Mouse (Mus musculus) forebrain, embryonic 14.5 days (tissue): ENCODE data around the gene Gpat2. TPM values are rescaled to one million over a fixed set of nuclear protein-coding genes. Genes with fewer than 3 reads are reported as not detected.

Source experiments
- ATAC-seq: fragments of 200-750 bp; cut with Nextera tagmentation; 2 replicates; pipeline ENCODE4 v1.8.0; 2017; ENCODE audit warnings: mild to moderate bottlenecking, moderate library complexity
- DNase-seq: peaks from one replicate; pipeline ENCODE4 v3.0.0-alpha.2; 2015; ENCODE audit warnings: low spot score
- H3K27ac ChIP-seq: fragments of 300-500 bp; sonication (generic); 2 replicates; pipeline ENCODE4 v1.5.1; 2014; ENCODE audit warnings: low read depth, mild to moderate bottlenecking, control low read depth, low read length, moderate library complexity
- H3K27me3 ChIP-seq: fragments of 300-500 bp; sonication (generic); replicated peaks from 2 replicates; pipeline ENCODE4 v1.6.1; 2014; ENCODE audit warnings: low read length, control low read depth, mixed read lengths; ENCODE audit not compliant: control insufficient read depth, insufficient read depth
- H3K36me3 ChIP-seq: fragments of 300-500 bp; sonication (generic); 2 replicates; pipeline ENCODE4 v1.6.1; 2014; ENCODE audit warnings: low read length, control low read depth; ENCODE audit not compliant: control insufficient read depth, insufficient read depth
- H3K4me1 ChIP-seq: fragments of 300-500 bp; sonication (generic); 2 replicates; pipeline ENCODE4 v1.6.1; 2014; ENCODE audit warnings: antibody characterized with exemption, low read length, control low read depth; ENCODE audit not compliant: control insufficient read depth, insufficient read depth
- H3K4me2 ChIP-seq: fragments of 300-500 bp; sonication (generic); 2 replicates; pipeline ENCODE4 v1.6.1; 2014; ENCODE audit warnings: mild to moderate bottlenecking, control low read depth, low read length
- H3K4me3 ChIP-seq: fragments of 300-500 bp; sonication (generic); 2 replicates; pipeline ENCODE4 v1.5.1; 2014; ENCODE audit warnings: low read depth, low read length, control low read depth
- H3K9ac ChIP-seq: fragments of 300-500 bp; sonication (generic); 2 replicates; pipeline ENCODE4 v1.6.1; 2014; ENCODE audit warnings: mild to moderate bottlenecking, low read length, control low read depth, moderate library complexity
- H3K9me3 ChIP-seq: fragments of 300-500 bp; sonication (generic); replicated peaks from 2 replicates; pipeline ENCODE4 v1.6.1; 2016; ENCODE audit warnings: low read length, control low read depth, mixed read lengths; ENCODE audit not compliant: control insufficient read depth
- WGBS: fragments of 180-500 bp; shearing (Covaris S2); extraction: QIAGEN DNeasy Blood & Tissue Kit; methylation state at CpG from one replicate; pipeline ENCODE4 v1.1.7; 2014; 5-methylcytosine and 5-hydroxymethylcytosine counted together
- polyA plus RNA-seq: library from polyadenylated mRNA; unstranded; fragments of >200 nt; fragmentation: Nextera tagmentation; extraction: Ambion mirVana; gene quantifications from 2 replicates; pipeline ENCODE4 v1.2.1, GENCODE M21; 2014

Gpat2 gene
- polyA plus RNA-seq, 1 experiment from 2014 or later: not detected

GRCm38 (mm10) chr2:127433487-127434295 is 8.7 kb downstream of the Gpat2 start:
- Histone ChIP-seq H3K9ac (no peak overlapping the region), H3K4me1 (no peaks in the 10 kb centered on the region), H3K4me2 (no peak overlapping the region), H3K27me3 (no peaks in the 10 kb centered on the region), H3K36me3 (peaks cover 35% of the 10 kb centered on the region), H3K4me3 (no peak overlapping the region), H3K27ac (no peak overlapping the region), H3K9me3 (no peaks in the 10 kb centered on the region)
- 84% methylated on average over 9 of the region's 9 CpGs for WGBS
- no peak for ATAC-seq
- no peak for DNase-seq

GRCm38 (mm10) chr2:127435135-127435534 is 10.1 kb downstream of the Gpat2 start:
- Histone ChIP-seq H3K4me1 (no peaks in the 10 kb centered on the region), H3K27ac (no peak overlapping the region), H3K27me3 (no peaks in the 10 kb centered on the region), H3K9ac (no peak overlapping the region), H3K9me3 (no peaks in the 10 kb centered on the region), H3K36me3 (peaks cover 42% of the 10 kb centered on the region), H3K4me3 (no peak overlapping the region), H3K4me2 (no peak overlapping the region)
- WGBS: 58% methylated on average over 2 of the region's 2 CpGs
- DNase-seq: peak; percentile 32
- 0 out of 2 replicates have a peak, but pooled peaks have one; percentile 32 for ATAC-seq

GRCm38 (mm10) chr2:127435554-127435953 is 10.6 kb downstream of the Gpat2 start:
- ATAC-seq (no peak), DNase-seq (no peak)
- Histone ChIP-seq H3K27ac (no peak overlapping the region), H3K4me1 (no peaks in the 10 kb centered on the region), H3K36me3 (peaks cover 45% of the 10 kb centered on the region), H3K9ac (no peak overlapping the region), H3K4me2 (no peak overlapping the region), H3K27me3 (no peaks in the 10 kb centered on the region), H3K9me3 (no peaks in the 10 kb centered on the region), H3K4me3 (no peak overlapping the region)
- WGBS: 98% methylated on average over 2 of the region's 2 CpGs

- WGBS: 89% methylated on average over 5 of the region's 5 CpGs
- Histone ChIP-seq H3K4me3 (no peak overlapping the region), H3K4me2 (no peak overlapping the region), H3K9ac (no peak overlapping the region), H3K9me3 (no peaks in the 10 kb centered on the region), H3K36me3 (peaks cover 48% of the 10 kb centered on the region), H3K27ac (no peak overlapping the region), H3K4me1 (no peaks in the 10 kb centered on the region), H3K27me3 (no peaks in the 10 kb centered on the region)
- no peak for ATAC-seq
- DNase-seq: no peak
These were observed 12.7 kb downstream of the Gpat2 start for GRCm38 (mm10) chr2:127437697-127438096.

GRCm38 (mm10) chr2:127444055-127444789 is 19.2 kb downstream of the Gpat2 start, which contains the start of gene Fahd2a:
Gene Fahd2a, minus strand, starts transcription at chr2:127444565.
- peak within 1 kb of the TSS; percentile 83 for H3K4me2 ChIP-seq
- 4% methylated on average over 37 of the region's 37 CpGs for WGBS
- H3K36me3 ChIP-seq: peaks cover 13% of the 10 kb centered on the region
- ATAC-seq (peak; percentile 97), DNase-seq (peak; percentile 96)
- H3K27me3 ChIP-seq: no peaks in the 10 kb centered on the region
- peak within 1 kb of the TSS; percentile 75 for H3K4me3 ChIP-seq
- H3K9me3 ChIP-seq: no peaks in the 10 kb centered on the region
- H3K9ac ChIP-seq: peak within 1 kb of the TSS; percentile 82
- peaks cover 9% of the 10 kb centered on the region for H3K4me1 ChIP-seq
- H3K27ac ChIP-seq: no peak within 1 kb of the TSS

GRCm38 (mm10) chr2:127446847-127447246 is 21.8 kb downstream of the Gpat2 start:
- WGBS: 67% methylated on average over 3 of the region's 3 CpGs
- H3K27me3 ChIP-seq: no peaks in the 10 kb centered on the region
- no peak overlapping the region for H3K4me2 ChIP-seq
- DNase-seq (no peak), ATAC-seq (no peak)
- no peaks in the 10 kb centered on the region for H3K36me3 ChIP-seq
- no peak overlapping the region for H3K27ac ChIP-seq
- H3K4me3 ChIP-seq: no peak overlapping the region
- no peak overlapping the region for H3K9ac ChIP-seq
- no peaks in the 10 kb centered on the region for H3K9me3 ChIP-seq
- peaks cover 9% of the 10 kb centered on the region for H3K4me1 ChIP-seq

GRCm38 (mm10) chr2:127449691-127450090 is 24.7 kb downstream of the Gpat2 start:
- Histone ChIP-seq H3K36me3 (no peaks in the 10 kb centered on the region), H3K27ac (no peak overlapping the region), H3K4me1 (peaks cover 1% of the 10 kb centered on the region), H3K27me3 (no peaks in the 10 kb centered on the region), H3K4me3 (no peak overlapping the region), H3K9ac (no peak overlapping the region), H3K4me2 (no peak overlapping the region), H3K9me3 (no peaks in the 10 kb centered on the region)
- no peak for ATAC-seq
- DNase-seq: no peak
- WGBS: 52% methylated on average over 7 of the region's 7 CpGs

- 57% methylated on average over 6 of the region's 6 CpGs for WGBS
- Histone ChIP-seq H3K9me3 (no peaks in the 10 kb centered on the region), H3K9ac (no peak overlapping the region), H3K27me3 (no peaks in the 10 kb centered on the region), H3K36me3 (no peaks in the 10 kb centered on the region), H3K27ac (no peak overlapping the region), H3K4me1 (no peaks in the 10 kb centered on the region), H3K4me2 (no peak overlapping the region), H3K4me3 (no peak overlapping the region)
- DNase-seq (no peak), ATAC-seq (no peak)
These were observed 26.7 kb downstream of the Gpat2 start for GRCm38 (mm10) chr2:127451748-127452147.

- H3K4me2 ChIP-seq: no peak overlapping the region
- H3K27me3 ChIP-seq: no peaks in the 10 kb centered on the region
- H3K9me3 ChIP-seq: no peaks in the 10 kb centered on the region
- H3K27ac ChIP-seq: no peak overlapping the region
- no peaks in the 10 kb centered on the region for H3K4me1 ChIP-seq
- H3K4me3 ChIP-seq: no peak overlapping the region
- 75% methylated on average over 9 of the region's 9 CpGs for WGBS
- ATAC-seq (no peak), DNase-seq (no peak)
- no peak overlapping the region for H3K9ac ChIP-seq
- H3K36me3 ChIP-seq: no peaks in the 10 kb centered on the region
These were observed 28.1 kb downstream of the Gpat2 start for GRCm38 (mm10) chr2:127453141-127453540.
